Mouse (Mus musculus) right cerebral cortex, postnatal 4 days (tissue): Measurements from ENCODE around the gene Zdhhc8.

Experiments used
- DNase-seq: peaks from one replicate; pipeline ENCODE4 v3.0.0-alpha.2; 2022

Zdhhc8 gene

DNA sequence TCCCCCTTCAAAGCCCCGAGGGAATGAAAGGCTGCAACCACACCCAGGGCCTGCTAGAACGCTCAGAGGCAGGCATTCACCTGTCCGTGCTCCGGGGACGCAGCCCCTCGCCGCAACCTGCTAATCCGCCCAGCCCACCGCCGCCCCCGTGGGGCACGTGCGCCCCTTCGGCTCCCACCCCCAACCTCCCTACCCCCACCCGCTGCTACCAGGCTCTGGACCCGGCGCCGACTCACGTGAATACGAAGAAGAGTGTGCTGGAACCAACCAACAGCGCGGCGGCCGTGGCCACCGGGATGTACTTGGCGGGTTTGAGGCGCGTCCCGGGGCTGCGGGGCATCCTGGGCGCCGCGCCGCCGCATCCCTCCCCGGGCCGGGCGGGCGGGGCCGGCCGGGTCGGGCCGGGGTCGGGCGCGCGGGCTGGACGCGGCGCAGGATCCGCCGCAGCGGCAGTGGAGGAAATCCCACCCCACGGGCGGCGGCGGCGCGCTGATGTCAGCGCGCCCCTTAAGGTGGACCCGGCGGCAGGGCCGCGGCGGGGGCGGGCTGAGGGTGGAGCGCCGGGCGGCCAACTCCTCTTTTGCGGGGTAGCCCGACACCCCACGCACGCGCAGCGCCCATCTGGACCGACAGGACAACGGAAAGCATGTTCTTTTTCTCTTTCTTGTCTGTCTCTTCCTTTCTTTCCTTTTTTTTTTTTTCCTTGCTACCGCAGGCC, at the start of gene Zdhhc8:
Zdhhc8 (minus strand) TSS at position 466 of the 718 bp plus-strand sequence.
- peak; percentile 81 for DNase-seq

DNA sequence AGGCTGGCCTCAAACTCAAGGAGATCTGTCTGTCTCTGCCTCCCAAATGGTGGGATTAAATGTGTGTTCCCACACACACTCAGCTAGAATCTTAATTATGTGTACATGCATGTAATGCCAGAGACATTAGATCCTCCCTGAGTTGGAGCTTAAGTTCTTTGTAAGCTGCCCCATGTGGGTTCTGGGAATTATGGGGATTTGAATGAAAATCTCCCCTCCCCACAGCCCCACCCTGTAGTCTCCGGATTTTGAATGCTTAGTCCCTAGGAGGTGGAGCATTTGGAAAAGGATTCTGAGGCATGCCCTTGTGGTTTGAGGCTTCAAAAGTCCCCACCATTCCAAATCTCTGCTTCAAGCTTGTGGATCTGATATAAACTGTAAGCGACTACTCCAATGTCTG, 40.2 kb upstream of the Zdhhc8 start:
- DNase-seq = no peak

DNA sequence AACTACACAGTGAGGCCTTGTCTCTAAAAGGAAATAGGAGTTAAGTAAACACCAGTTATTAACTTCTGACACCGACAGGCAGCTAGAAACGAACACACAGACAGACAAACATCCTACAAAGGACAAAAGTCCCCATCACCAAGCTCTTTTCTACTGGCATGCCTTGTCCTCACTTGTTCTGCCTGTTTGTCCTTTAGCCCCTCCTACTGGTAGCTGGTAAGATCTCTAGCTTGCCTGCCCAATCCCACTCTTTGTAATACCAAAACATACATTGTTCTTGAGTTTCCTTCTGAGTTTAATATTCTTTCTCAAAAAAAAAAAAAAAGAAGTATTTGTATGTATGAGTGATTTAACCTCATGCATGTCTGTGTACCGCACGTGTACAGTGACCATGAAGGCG, 33.2 kb upstream of the Zdhhc8 start:
- DNase-seq = no peak

DNA sequence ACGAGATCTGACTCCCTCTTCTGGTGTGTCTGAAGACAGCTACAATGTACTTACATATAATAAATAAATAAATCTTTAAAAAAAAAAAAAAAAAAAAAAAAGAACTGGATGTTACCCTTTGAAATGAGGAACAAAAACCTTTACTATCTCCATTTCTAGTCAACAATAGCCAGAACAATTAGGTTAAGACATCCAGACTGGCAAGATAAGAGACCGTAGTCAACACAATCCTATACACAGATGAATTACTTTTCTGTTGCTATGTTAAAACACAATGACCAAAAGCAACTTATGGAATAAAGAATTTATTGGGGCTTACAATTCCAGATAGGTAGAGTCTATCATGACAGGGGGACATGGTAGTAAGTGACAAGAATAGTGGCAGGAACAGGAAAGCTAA, 30.1 kb upstream of the Zdhhc8 start:
- no peak for DNase-seq

DNA sequence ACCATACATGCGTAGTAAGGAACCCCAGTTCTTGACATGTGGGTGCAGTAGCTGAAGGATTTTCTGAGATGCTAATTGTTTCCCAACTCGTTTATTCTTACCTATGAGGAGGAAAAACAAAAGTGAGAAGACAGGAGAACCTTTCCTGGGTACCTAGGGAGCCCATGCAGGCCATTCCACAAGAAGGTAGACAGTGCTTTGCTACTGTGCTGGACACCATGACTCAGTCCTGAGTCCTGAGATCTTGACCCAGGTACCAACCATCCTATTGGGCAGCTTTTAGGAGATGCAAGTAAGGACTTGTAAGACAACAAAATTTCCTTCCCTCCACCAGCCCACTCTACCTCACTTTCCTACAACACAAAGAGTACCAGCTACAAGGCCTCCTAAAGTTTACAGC, 23.3 kb upstream of the Zdhhc8 start, which contains the start of gene Gm49776:
Gm49776 (minus strand) TSS at position 101 of the 400 bp plus-strand sequence.
- no peak for DNase-seq

DNA sequence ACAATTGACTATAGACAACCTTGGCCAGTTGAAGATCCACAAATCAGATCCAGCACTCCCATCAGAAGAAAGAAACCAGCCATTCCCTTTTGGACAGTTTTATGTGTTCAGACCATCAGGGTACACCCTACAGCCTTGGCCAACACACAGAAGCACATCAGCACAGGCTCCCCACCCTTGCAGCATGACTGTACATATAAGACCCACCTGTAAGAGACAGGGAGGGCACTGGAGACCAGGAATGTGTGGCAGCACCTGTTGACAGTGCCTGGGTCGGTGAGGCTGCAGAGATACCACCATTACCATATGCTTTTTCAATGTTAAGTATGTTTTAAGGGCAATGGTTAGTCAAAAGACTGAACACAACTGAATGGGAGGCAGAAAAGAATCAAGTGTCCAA, 18.9 kb upstream of the Zdhhc8 start:
- no peak for DNase-seq

DNA sequence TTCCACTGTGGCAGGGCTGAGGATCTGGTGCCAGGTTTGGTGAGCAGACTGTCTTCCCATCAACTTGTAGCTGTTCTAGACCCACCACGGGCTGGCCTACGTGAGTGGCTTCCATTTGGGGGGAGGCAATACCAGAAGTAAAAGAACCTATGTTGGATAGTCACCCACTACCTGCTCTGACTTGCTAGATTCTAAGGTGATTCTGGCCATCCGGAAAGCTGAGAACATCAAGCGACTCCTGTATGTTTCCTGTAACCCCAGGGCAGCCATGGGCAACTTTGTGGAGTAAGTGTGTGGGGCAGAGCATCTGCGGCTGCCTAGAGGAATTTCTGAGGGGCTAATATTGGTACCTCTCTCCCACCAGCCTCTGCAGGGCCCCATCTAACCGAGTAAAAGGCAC, 17.8 kb upstream of the Zdhhc8 start:
- DNase-seq = no peak

DNA sequence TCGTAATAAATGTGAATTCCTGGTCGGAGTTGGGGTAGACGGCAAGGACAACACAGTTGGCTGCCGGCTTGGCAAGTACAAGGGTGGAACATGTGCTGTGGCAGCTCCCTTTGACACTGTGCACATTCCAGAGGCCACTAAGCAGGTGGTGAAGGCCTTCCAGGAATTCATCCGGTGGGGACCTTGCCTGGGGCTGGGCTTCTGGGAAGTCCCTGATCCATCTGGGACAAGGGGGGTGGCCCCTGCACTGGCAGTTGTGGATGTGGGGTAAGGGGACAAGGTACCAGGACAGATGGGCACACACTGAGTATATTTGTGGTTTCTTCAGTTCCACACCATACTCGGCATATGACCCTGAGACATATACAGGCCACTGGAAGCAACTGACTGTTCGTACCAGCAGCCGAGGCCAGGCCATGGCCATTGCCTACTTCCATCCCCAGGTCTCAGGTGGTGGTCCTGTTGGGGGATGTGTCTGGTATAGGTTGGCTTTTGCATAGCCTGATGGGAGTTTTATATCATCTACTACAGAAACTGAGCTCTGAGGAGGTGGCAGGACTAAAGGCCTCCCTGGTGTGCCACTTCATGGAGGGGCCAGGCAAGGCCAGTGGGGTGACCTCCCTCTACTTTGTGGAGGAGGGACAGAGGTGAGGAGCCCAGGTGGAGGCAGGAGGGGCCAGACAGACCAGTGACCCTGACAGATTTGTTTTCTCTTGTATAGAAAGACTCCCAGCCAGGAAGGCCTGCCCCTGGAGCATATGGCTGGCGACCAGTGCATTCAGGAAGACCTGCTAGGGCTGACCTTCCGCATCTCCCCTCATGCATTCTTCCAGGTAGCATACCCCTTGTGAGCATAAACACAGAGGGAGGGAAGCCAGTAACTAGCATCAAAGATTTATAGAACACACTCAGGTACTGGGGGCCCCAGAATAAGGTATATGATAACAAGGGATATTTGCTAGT, 16.2 kb upstream of the Zdhhc8 start:
- no peak for DNase-seq

DNA sequence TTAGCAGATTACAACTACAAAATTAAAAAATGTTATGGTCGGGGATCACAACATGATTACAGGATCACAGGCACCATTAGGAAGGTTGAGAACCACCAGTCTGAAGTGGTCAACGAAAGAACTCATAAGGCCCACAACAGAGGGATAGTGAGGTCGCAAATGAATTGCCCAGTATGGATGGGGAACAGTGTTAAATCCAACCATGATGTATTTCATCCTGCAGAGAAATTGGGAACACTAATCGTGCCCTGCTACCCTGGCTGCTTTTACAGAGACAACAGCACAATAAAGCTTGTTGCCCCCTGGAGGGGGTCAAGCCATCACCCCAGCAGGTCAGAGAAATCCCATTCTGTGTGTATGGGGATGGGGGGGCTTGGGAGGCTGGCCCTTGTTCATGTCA, 15.3 kb upstream of the Zdhhc8 start:
- DNase-seq = no peak

DNA sequence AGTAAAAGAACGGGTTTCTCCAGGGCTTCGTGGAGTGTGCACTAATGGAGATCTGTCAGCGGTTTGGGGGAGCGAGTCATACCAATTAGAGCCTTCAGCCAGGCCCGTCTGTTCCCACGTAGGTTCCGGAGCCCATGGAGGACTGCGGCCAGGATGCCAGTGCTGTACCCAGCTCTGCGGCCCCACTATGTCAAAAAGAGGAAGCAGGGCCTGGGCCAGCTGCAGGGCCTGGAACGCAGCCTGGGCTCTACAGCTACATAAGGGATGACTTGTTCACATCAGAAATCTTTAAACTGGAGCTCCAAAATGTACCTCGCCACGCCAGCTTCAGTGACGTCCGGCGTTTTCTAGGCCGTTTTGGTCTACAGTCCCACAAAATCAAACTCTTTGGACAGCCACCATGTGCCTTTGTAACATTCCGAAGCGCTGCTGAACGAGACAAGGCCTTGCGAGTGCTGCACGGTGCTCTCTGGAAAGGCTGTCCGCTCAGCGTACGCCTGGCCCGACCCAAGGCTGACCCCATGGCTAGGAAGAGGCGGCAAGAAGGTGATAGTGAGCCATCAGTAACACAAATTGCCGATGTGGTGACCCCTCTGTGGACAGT, 14.5 kb upstream of the Zdhhc8 start:
- peak; percentile 47 for DNase-seq

DNA sequence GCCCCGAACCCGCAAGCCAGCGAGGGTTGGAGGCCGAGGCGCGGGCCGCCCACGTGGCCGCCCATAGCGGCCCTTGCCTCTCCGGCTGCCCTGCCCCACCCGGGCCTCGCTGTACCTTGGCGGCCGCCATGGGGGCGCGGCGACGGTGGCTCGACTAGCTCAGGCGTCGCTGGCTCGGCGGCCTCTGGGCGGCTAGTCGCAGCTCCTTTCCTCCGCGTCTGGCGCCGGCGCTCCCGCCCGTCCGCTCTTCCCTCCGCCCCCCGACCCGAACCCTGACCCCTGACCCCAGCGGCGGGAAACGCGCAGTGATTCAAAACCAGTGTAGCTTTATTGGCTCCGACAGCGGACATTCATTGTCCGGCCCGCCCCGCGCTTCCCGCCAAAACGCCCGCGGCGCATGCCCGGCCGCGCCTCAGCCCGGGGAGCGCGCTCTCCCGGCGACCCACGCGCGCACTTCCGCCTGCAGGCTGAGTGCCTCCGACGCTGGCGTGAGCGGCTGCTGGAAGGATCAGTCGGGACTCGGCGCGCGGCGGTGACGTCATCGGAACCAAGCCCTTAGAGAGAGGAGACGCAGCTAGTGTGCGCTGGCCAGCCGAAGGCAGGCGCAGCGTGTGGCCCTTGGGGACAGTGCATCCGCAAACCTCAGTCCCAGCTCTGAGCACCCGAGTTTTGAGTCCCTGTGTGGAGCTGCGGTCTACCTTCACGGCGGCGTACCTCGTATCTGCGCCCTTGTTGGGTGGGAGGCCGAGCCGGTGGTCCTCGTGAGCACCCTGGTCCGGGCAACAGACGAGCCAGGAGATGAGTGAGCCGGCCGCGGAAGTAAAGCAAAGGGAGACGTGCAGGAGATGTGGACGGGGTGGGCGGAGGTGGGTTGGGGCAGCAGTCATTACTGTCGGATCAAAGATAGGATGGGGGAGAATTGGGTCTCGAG, 13.8 kb upstream of the Zdhhc8 start, which contains the start of the genes Trmt2a and Ranbp1:
Trmt2a (plus strand) TSS at position 247 of the 931 bp plus-strand sequence.
Ranbp1 (minus strand) TSS at position 300 of the 931 bp plus-strand sequence.
- peak; percentile 99 for DNase-seq

DNA sequence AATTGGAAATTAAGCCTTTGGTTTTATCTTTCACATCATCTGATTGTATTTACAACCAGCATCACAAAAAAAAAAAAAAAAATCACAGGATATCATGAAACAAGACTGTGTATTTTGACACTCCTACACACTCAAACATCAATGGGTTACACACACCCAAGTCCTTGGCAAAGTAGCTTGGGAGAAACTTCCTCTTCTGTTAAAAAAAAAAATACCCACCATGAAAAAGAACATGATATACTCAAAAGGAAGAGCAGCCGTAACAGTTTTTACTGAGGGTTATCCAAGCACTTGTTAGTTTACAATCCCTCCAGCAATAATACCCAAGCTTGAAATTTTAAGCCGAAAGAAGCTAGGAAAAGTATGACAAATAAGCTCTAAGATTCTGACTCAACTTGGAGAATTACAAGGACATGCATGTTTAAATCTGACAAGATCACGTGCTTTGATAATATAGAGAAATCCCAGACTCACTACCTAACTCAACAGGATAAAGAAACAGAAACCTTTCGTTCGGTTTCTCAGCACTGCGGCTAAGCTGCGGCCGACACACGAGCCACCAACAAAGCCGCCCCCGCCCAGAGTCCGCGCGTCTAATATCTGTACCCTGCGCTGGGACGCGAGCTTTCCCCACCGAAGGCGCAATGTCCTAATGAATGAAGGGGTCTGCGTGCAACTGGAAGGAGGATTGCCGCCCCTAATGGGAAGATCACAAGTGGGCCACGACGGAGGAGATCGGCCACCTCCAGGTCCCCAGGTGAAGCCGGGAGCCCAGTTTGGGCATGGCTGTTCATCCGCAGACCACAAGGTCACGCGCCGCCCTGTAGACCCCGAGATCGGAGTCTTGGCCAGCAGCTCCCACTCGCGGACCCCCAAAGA, 12.8 kb upstream of the Zdhhc8 start:
- DNase-seq = no peak

DNA sequence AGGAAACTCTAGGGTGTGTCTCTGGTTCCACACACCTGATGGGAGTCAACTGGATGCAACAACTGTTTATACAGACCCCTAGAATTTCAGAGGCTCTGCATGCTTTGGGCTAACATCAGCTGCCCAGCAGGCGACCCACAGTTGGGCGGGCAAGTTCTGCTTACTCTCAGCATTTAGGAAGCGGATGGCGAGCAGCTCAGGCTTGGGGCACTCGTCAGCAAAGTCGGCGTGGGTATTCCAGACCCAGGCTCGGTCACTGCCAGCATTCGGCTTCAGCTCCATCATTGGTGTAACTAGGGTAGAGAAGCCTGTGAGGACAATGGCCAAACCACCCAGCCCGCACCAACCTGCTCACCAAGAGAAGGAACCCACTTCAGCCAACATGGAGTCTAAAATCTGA, 6.6 kb upstream of the Zdhhc8 start:
- DNase-seq = no peak

DNA sequence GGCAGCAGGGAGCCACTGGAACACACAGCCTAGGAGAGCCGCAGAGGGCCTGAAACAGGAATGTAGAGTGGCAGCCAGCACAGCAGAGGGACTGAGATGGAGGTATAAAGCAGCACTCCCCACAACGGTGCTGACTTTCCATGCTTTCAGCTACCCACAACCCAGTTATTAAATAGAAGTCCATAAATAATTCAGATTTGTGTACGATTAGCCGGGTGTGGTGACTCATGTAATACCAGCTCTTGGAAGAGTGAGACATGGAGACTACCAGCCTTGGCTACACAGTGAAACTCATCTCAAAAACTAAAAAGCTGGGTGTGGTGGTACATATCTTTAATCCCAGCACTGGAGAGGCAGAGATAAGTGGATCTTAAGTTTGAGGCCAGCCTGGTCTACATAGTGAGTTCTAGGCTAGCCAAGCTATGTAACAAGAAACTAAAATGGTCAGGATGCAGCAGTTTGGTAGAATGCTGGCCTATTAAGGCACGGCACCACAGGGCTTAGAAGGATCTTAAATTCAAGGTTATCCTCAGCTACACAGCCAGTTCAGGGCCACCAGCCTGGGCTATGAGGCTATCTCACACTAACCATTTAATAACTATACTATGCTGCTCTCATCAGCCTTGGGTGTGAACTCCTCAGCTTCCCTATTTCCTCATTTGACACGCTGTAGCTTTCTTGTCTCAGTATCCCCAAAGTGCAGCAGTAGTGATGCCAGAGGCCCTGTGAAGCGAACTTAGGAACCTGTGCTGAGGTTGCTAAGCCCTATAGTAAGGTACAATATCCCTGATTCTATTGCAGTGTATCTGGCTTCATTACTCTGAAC, 2.0 kb upstream of the Zdhhc8 start:
- DNase-seq = no peak

DNA sequence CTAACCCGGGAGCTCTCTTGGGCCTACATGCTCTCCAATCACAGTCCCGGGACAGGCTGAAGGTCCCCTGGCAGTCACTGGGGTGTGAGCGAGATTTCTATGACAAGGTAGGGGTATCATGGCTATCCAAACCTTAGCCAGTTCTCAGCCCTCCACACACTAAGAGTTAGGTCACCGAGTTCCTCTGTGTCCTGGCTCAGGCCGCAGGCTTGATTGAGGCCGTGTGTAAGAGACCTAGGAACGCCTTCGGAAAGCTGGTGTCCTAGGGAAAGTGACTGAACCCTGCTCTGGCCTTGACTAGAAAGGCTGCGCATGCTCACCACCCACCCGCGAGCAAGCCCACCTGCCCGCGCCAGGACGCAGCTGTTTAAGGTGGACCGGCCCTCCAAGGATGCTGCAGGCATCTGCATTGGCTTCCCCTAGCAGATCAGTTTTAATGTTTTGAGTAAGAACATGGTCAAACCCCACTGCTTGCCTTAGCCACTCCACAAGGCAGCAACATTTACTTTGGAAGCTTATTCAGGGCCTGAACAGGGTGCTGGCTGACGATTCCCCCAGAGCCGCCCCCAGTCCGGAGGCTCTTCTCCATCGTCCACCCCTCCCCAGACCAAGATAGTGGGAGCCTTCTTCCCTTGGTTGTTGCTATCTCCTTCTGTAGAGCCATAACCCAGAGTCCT, 591 bp upstream of the Zdhhc8 start:
- peak; percentile 66 for DNase-seq

DNA sequence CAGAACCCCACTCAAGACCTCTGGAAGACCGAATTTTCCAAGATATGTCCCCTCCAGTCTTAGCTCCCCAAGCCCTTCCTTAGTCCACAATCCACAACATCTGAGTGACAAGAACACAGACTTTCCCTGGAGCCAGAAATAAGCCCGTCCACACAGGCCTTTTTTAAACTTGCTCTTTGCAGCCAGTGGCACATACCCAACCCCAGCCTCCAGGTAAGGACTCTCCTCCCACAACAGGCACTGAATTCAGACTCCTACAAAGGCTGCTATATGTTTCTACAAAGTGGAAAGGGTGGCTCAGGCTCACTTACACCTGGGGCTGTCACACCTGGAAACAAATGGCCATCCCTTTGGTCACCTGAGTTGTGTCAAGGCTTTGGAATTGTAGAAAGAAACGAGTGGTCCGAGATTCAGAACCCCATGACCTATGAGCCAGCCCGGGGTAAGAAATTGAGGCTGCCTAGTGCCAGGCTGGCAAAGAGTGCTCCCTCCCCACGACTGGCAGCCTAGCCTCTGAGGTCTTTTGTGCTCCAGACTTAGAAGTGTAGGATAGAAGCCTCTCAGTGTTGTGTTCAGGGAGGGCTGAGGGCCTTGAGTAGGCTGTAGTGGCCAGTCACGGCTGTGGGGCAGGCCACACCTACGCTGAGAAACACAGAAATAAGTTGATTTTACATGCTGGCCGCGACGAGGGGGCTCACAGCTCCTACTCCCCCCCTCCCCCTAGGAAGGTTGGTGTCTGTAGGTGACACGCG, 841 bp downstream of the Zdhhc8 start:
- DNase-seq = no peak

DNA sequence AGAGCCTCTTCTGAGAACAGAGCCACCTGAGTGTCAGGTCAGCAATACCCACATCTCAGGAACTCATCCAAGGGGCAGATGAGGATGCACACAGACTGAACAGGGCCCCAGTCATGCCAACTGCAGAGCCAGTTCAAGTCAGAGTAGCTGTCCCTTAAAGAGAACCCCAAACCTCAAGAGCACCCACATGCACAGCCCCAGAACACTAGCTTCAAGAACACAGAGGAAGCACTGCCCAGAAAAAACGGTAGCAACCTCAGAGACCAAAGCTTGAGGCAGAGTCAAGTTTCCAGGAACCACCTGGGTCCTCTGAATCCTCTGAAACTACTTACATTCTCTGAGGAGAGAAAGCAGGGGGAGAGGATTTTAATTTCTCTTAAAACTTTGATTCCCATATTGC, 1.5 kb downstream of the Zdhhc8 start:
- no peak for DNase-seq

DNA sequence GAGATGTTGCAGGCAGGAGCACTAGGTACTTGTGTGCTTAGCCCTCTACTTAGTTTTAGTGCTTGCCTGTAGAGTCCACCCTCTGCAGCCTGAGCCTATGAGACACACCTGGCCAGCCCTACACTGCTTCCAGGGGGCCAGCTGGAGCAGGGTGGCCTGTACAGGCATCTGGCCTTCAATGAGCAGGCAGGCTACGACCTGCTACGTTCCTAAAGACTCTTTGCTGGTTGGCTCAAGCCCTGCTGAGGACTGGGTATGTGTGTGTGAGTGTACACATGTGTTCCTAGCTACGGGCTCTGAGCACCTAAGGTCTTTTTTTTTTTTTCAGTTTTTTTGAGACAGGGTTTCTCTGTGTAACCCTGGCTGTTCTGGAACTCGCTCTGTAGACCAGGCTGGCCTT, 3.5 kb downstream of the Zdhhc8 start:
- no peak for DNase-seq

DNA sequence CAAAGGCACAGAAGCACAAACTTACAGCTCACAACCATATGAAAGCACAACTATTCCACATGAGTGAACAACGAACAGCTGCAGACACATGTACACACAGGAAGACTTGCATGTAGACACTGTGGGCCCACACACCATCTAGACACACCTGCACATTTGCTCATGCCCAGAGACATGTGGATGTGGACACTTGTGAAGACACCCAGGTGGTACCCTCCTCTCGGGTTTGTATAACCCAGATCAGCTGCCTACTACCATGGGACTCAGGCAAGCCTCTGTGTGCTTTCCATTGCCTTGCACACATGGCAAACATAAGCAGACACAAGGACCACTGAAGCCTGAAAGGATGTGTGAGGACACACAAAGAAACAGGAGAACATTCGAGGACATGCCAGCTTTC, 3.9 kb downstream of the Zdhhc8 start:
- DNase-seq = no peak
